Comparison of ENCODE assay signal across 8 mouse cellular contexts in the genomic region with DNA sequence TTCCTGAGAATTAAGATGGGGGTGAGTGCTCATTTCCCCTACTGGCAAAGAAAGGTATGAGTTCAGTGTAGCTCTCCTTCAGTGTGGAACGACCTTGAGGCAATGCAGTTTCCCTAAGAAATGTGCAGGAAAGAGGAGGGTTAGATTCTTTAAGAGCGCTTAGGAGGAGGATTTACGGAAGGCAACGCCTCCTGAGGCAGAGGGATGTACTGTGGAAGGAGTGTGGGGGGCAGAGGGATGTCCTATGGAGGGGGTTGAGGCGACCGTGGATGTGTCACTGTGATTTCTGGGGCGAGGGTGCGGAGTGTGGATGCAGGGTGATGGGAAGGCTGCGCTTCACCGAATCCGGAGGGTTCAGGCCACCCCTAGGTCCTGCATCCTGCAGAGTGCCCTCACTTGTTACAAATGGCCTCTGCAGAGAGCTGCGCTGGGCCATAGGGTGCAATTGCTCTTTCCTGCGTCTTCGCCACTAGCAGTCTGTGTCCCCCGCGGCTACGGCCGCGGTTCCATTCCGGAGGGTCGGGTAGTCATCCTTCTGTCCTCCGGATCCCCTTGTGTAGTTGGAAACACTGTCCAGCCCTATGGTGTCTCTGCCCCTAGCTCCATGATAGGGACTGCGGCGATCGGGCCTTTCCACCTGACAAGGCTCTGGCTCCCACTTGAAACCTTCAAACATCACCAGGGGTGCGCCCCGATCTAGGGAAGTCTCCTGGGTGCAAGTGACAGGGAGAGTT. TPM values are rescaled to one million over a fixed set of nuclear protein-coding genes. Genes with fewer than 3 reads are reported as not detected.
DNase-seq lines count a peak whose midpoint lies in the region; ATAC-seq and TF ChIP-seq lines count a peak whose summit lies in the region.

No protein-coding gene starts in this region.

- H3K27me3 ChIP-seq in hindbrain, embryonic 11.5 days (ENCODE audit: control insufficient read depth, insufficient read depth, low read length), result peaks cover 16% of the 10 kb centered on the region
- H3K27me3 ChIP-seq in liver, postnatal 0 days (ENCODE audit: insufficient read depth, low read length), result peaks cover 23% of the 10 kb centered on the region

- no peak for TF ChIP-seq EP300 in liver, postnatal 0 days (IDR thresholded peaks at IDR 0.05; ENCODE audit: low read depth)

- no peak for TF ChIP-seq CTCF in gastrocnemius, adult 2 months (IDR thresholded peaks at IDR 0.05)
- no peak for TF ChIP-seq CTCF in liver, postnatal 0 days (IDR thresholded peaks at IDR 0.05; ENCODE audit: low read depth)

- H3K27ac ChIP-seq in gastrocnemius, adult 2 months, result peak overlapping the region; percentile 48
- H3K27ac ChIP-seq in hindbrain, embryonic 11.5 days (ENCODE audit: low read depth, low read length), result no peak overlapping the region
- H3K27ac ChIP-seq in liver, postnatal 0 days (ENCODE audit: low read depth), result no peak overlapping the region

- H3K4me1 ChIP-seq in hindbrain, embryonic 11.5 days (replicated peaks; ENCODE audit: control insufficient read depth, insufficient read depth, low read length), result peaks cover 2% of the 10 kb centered on the region; the same call in 1 of the 2 replicates
- no peaks in the 10 kb centered on the region; the same call in 1 of the 2 replicates for H3K4me1 ChIP-seq in liver, postnatal 0 days (ENCODE audit: insufficient read depth)

- intact Hi-C loops in gastrocnemius, adult 2 months (cut with DNase I), result loop anchor here (1.0 to 2.0 kb wide), 2 partner anchors 24 to 121 kb away; no protein-coding TSS in a partner anchor
- intact Hi-C loops in gastrocnemius, postnatal 14 days (cut with DNase I; ENCODE audit: low total_unique reads), result loop anchor here (2.0 to 5.0 kb wide), 2 partner anchors 25 to 123 kb away; no protein-coding TSS in a partner anchor

- 4% methylated on average over 27 of the region's 27 CpGs for WGBS in hindbrain, embryonic 11.5 days
- 7% methylated on average over 27 of the region's 27 CpGs for WGBS in liver, postnatal 0 days (ENCODE audit: insufficient replicate concordance)

- no peak for DNase-seq in gastrocnemius, adult 2 months
- DNase-seq in gastrocnemius, postnatal 14 days, result no peak
- DNase-seq in right cerebral cortex, postnatal 14 days, result peak; percentile 26
- DNase-seq in right cerebral cortex, postnatal 4 days, result no peak
- DNase-seq in hindbrain, embryonic 11.5 days (ENCODE audit: low spot score), result no peak
- DNase-seq in liver, postnatal 0 days, result no peak
- DNase-seq in c-Kit-positive CD71-positive TER-119-positive erythroid progenitor cells, embryonic 14.5 days (ENCODE audit: low spot score), result no peak
- DNase-seq in spleen, postnatal 4 days (ENCODE audit: low spot score in 2 of 2), result no peak

- peak overlapping the region; percentile 64 for H3K4me2 ChIP-seq in hindbrain, embryonic 11.5 days (replicated peaks; ENCODE audit: low read depth, low read length)
- peak overlapping the region; percentile 67 for H3K4me2 ChIP-seq in liver, postnatal 0 days (ENCODE audit: low read depth, low read length)

- H3K9ac ChIP-seq in hindbrain, embryonic 11.5 days (ENCODE audit: low read depth, low read length), result peak overlapping the region; percentile 20; the same call in 1 of the 2 replicates
- no peak overlapping the region for H3K9ac ChIP-seq in liver, postnatal 0 days (replicated peaks)

- no peaks in the 10 kb centered on the region for H3K9me3 ChIP-seq in hindbrain, embryonic 11.5 days (ENCODE audit: control insufficient read depth, low read length)
- H3K9me3 ChIP-seq in liver, postnatal 0 days (ENCODE audit: low read length), result no peaks in the 10 kb centered on the region

- no peak for ATAC-seq in hindbrain, embryonic 11.5 days (ENCODE audit: low FRiP score)
- ATAC-seq in liver, postnatal 0 days, result no peak

- peak overlapping the region; percentile 59 for H3K4me3 ChIP-seq in gastrocnemius, adult 2 months
- peak overlapping the region; percentile 28 for H3K4me3 ChIP-seq in hindbrain, embryonic 11.5 days (ENCODE audit: low read depth, low read length)
- H3K4me3 ChIP-seq in liver, postnatal 0 days (ENCODE audit: low read depth, low read length), result peak overlapping the region; percentile 22; the same call in 1 of the 2 replicates

- H3K36me3 ChIP-seq in hindbrain, embryonic 11.5 days (ENCODE audit: control insufficient read depth, insufficient read depth, low read length), result no peaks in the 10 kb centered on the region
- no peaks in the 10 kb centered on the region for H3K36me3 ChIP-seq in liver, postnatal 0 days (replicated peaks; ENCODE audit: insufficient read depth, low read length)

RNA-seq across cellular contexts. Expression of a gene that starts 7.5 kb away (rescaled TPM):
- 100 to 1,000 TPM; 201 to 246 TPM for total RNA-seq in gastrocnemius, adult 2 months (2021)
- total RNA-seq in gastrocnemius, postnatal 14 days (2021), result 100 to 1,000 TPM in 1 of 2 experiments, 10 to 100 TPM in 1; 99.1 to 115 TPM
- 0.12 and 0.14 TPM in 2 replicates for polyA plus RNA-seq in hindbrain, embryonic 11.5 days (2014; fragmentation: Nextera tagmentation; extraction: Ambion mirVana)
- polyA plus RNA-seq in liver, postnatal 0 days (2015; fragmentation: Nextera tagmentation; extraction: Ambion mirVana), result 0.73 and 0.82 TPM in 2 replicates

RNA-seq across cellular contexts. Expression of a gene that starts 28.1 kb away (rescaled TPM):
- total RNA-seq in gastrocnemius, adult 2 months (2021), result 1 to 10 TPM; 1.9 to 2.0 TPM
- total RNA-seq in gastrocnemius, postnatal 14 days (2021), result 1 to 10 TPM; 1.9 to 2.6 TPM
- polyA plus RNA-seq in hindbrain, embryonic 11.5 days (2014; fragmentation: Nextera tagmentation; extraction: Ambion mirVana), result 3.8 and 4.7 TPM in 2 replicates
- 0.06 and 0.09 TPM in 2 replicates for polyA plus RNA-seq in liver, postnatal 0 days (2015; fragmentation: Nextera tagmentation; extraction: Ambion mirVana)

RNA-seq across cellular contexts. Expression of a gene that starts 36.1 kb away (rescaled TPM):
- 1 to 10 TPM in 1 of 2 experiments, under 1 TPM in 1; 0.92 to 2.8 TPM for total RNA-seq in gastrocnemius, adult 2 months (2021)
- total RNA-seq in gastrocnemius, postnatal 14 days (2021), result under 1 TPM in 1 of 2 experiments, not detected in 1; 0.12 TPM
- polyA plus RNA-seq in hindbrain, embryonic 11.5 days (2014; fragmentation: Nextera tagmentation; extraction: Ambion mirVana), result not detected in 2 replicates
- polyA plus RNA-seq in liver, postnatal 0 days (2015; fragmentation: Nextera tagmentation; extraction: Ambion mirVana), result 0.14 and 0.15 TPM in 2 replicates

RNA-seq across cellular contexts. Expression of a gene that starts 58.2 kb away (rescaled TPM):
- total RNA-seq in gastrocnemius, adult 2 months (2021), result not detected
- total RNA-seq in gastrocnemius, postnatal 14 days (2021), result not detected
- polyA plus RNA-seq in hindbrain, embryonic 11.5 days (2014; fragmentation: Nextera tagmentation; extraction: Ambion mirVana), result 0.15 TPM in 1 of 2 replicates, not detected in the other
- polyA plus RNA-seq in liver, postnatal 0 days (2015; fragmentation: Nextera tagmentation; extraction: Ambion mirVana), result not detected in 2 replicates
